Mouse (Mus musculus): ENCODE measurements around the gene Grid1.
A peak's percentile ranks its signal among the peaks of the same experiment; 100 is the strongest.

Grid1 gene

DNA sequence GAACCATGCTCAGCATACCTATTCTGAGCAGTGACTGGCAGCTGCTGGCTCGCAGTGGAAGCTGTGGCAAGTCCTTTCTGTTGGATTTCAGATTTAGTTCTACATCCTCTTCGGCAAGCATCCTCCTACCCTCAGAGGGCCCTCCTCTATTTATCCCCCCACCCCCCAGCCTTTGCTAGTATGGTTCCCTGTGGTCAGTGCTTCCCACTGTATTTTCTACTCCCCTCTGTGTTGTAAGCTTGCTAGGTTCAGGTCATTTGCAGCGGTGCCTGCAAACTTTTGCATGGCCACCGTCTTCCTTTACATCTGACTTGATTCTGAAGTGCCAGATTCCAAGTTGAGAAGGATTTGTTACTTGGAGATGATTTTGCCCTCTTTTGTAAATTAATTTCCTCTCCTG, 378.5 kb downstream of the Grid1 start:
- ATAC-seq (ENCODE audit: low TSS enrichment), result no peak

DNA sequence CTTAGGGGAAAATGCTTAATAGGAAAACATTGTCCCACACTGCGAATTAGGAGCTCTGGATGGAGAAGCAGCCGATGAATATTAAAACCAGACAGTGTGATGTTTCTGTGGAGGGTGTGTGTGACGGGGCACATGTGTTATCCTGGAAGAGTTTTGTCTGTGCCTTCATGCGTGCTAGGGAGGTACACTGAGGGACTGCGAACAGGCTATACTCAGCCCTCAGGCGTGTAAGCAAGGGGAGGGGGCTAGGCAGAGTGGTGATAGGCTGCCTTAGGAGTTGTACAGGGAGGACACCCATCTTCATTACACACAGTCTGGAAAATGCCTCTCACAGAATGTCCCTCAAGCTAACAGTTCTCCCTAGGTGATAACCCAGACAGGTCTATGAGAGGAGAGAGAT, 379.0 kb downstream of the Grid1 start:
- ATAC-seq (ENCODE audit: low TSS enrichment), result no peak

DNA sequence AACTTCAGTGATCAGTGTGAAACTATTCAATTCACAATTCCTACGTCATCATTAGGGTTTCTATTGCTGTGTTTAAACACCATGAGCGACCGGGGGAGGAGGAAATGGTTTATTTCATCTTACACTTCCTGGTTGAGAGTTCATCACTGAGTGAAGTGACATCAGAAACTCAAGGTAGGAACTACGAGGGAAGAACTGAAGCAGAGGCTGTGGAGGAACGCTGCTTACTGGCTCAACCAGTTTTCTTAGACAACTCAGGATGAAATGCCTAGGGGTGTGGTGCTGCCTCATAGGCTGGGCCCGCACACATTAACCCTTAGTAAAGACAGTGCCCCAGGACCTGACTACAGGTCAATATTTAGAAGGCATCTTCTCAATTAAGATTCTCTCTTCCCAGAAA, 389.5 kb downstream of the Grid1 start:
- no peak for ATAC-seq (ENCODE audit: low TSS enrichment)

DNA sequence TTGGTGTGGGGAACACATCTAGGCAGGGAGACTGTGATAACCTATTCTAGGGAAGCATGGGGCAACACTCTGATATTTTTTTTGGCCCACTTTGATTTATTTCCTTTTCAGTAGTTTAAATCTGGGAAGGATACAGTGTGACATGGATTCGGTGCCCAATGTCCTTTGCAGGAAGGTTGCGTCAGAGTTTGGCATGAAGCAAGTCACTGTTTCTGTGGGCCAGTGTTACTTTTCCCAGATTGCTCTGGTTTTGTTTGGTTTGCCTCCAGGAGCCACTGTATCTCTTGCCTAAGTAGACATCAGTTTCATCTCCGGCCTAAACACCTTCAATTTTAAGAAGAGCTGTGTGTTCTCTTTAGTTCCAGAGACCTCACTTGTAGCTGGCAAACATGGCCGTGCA, 399.1 kb downstream of the Grid1 start:
- ATAC-seq (ENCODE audit: low TSS enrichment), result no peak

DNA sequence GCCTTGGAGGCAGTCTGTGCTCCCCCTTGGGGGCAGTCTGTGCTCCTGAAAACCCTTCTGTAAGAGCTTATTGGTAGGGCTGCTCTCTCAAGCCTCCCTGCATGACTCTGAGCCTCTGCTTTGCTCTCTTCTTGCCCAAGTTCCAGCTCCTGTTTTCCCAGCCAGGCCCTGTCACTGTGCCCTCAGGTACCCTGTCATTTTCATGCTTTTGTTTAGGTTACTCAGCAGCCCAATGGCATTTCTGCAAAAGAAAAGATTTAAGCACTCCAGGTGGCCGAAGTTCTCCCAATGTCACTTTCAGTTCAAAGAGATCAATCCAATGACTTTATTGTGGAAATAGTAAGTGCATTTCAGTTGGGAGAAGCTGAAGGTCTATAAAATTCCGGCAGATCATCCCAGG, 402.3 kb downstream of the Grid1 start:
- no peak for ATAC-seq (ENCODE audit: low TSS enrichment)

DNA sequence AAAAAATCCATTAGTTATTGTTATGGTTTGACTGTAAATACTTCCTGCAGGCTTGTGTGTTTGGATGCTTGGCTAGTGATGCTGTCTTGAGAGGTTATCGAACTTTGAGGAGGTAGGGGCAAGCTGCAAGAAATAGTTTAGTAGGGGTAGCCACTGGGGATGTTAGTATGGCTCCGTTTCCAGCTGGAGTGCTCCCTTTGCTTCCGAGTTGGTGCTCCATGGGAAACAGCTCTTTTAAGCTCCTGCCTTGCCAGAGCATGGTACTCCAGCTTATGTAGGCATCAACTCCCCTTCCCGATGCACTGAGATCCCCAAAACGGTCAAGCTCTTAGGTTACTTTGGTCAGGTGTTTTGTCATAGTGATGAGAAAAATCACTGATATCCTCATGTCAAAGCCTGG, 407.7 kb downstream of the Grid1 start:
- ATAC-seq (ENCODE audit: low TSS enrichment), result no peak

DNA sequence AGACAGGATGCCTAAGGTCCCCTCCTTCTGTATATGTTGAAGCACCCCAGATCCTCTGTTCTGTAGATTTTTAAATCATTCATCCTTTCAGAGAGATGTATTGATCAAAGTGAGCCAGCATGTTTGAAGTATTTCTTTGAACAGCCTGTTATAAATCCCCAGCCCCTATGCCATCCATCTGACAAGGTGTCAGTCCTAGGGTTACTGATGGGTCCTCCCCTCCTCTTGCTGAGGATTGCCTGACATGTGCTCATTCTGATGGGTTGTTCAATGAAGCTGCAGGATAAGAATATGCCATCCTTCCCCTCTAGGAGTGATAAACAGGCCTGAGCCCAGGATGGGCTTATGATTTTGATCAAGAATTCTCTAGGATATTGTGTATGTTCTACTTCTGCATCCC, 411.5 kb downstream of the Grid1 start:
- no peak for ATAC-seq (ENCODE audit: low TSS enrichment)

DNA sequence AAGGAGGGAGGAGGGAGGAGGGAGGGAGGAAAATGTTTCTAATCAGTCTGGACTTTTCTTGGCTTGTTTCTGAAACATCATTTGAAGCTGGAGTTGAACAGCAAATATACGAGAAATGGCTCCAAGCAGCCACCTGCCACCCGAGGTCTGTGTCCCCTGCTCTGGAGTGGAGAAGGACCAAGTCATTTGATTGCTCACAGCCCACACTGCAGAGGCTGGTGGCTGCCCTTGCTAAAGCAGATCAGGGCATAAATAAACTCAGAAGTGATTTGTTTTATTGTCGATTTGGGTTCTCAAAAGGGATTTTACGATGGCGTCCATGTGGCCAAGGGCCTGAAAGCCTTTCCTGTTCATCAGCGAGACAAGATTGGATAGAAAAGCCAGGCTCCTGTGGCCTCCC, 423.0 kb downstream of the Grid1 start:
- ATAC-seq (ENCODE audit: low TSS enrichment), result no peak

DNA sequence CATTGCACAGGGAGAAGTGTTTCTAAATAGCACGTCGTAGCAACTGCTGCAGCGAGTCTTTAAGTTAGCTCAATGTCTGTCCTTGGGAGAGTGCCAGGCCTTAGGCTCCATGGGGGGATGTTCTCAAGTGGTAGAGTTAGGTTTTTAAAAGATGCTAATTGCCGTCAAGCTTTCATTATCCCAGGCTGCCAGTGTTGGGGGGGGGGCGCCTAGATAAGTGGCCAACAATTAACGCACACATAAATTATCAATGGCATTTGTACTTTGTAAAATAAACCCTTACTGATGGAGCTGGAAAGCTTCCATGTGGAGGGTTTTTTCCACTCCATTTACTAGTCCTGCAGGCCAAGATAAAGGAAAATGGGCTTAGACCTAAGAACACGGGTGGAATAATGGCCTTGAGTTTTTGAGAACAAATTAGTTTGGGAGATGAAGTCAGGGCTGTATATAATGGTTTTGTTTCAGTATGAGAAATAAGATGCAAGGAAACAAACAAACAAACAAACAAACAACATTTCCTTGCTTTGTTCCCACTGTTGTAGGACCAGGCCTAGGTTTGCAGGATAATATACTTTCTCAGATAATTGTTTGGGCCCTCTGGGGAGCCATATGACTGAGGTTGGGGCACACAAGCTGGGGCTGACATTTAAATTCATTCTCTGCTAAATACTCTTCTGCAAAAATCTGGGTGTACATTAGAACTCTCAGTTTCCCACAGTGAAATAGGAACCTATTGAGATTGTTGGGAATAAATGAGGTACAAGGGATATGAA, 425.1 kb downstream of the Grid1 start:
- ATAC-seq (ENCODE audit: low TSS enrichment), result no peak

DNA sequence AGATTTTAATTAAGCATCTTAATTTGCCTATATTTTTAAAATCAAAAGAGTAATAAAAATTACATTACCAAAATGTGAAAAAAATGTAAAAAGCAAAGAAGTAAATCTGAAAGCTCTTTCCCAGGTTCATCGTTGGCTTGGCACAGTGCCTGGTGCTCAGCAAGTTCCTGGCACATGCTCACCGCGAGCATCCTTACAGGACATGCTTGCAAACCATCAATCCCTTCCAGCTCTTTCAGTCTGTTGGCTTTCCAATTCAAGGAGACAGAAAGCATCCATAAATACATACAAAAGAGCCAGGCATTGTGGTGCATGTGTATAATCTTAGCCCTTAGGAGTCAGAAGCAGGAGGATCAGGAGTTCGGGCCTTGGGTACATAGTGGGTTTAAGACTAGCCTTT, 430.5 kb downstream of the Grid1 start:
- no peak for ATAC-seq (ENCODE audit: low TSS enrichment)

DNA sequence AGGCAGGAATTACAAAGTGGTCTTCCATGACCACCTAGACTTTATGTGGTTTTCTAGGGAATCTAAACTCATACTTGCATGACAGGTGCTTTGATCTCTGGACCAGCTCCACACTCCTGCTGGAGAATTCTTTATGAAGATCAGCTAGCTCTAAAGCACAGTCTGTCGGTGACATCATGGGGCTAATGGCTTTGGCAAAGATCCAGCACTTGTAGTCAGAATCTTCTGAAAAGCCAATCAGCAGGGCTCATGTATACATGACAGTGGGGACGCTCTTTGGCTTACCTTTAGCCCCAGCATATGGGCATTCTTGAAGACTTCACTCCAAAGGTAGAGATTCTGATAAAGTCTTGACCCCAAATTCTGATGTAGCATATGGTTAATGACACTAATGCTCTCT, 434.6 kb downstream of the Grid1 start:
- no peak for ATAC-seq (ENCODE audit: low TSS enrichment)

DNA sequence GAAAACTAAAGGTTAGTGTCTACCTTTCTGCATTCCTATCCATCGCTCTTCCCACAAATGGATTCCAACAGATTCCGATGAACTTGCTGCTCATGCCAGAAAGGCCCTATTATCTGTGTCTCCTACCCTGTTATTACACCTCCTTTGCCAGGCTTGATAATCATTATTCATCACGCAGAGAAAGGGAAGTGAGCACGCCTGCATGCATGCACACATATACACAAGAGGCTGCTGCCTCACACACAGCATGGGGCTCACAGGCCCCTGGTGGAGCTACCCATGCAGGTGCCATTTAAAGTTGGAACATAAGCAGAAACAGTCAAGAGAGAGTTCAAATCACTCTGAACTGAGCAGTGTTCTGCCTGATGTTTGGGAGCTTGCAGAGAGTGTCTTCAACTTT, 450.4 kb downstream of the Grid1 start:
- no peak for ATAC-seq (ENCODE audit: low TSS enrichment)

DNA sequence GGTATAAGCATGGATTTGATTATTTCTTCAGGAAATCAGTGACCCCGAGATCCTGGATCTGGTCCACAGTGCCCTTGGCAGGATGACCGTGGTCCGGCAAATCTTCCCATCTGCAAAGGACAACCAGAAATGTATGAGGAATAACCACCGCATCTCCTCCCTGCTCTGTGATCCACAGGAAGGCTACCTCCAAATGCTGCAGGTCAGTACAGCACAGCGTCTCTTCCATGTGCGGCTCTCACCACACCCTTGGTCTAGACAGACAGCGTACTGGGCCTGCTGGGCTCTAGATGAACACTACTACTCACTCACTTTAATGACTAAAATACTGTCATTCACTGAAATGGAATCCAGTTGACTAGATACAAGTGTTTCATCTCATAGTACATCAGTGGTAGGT, 489.3 kb downstream of the Grid1 start:
- ATAC-seq (ENCODE audit: low TSS enrichment), result no peak

DNA sequence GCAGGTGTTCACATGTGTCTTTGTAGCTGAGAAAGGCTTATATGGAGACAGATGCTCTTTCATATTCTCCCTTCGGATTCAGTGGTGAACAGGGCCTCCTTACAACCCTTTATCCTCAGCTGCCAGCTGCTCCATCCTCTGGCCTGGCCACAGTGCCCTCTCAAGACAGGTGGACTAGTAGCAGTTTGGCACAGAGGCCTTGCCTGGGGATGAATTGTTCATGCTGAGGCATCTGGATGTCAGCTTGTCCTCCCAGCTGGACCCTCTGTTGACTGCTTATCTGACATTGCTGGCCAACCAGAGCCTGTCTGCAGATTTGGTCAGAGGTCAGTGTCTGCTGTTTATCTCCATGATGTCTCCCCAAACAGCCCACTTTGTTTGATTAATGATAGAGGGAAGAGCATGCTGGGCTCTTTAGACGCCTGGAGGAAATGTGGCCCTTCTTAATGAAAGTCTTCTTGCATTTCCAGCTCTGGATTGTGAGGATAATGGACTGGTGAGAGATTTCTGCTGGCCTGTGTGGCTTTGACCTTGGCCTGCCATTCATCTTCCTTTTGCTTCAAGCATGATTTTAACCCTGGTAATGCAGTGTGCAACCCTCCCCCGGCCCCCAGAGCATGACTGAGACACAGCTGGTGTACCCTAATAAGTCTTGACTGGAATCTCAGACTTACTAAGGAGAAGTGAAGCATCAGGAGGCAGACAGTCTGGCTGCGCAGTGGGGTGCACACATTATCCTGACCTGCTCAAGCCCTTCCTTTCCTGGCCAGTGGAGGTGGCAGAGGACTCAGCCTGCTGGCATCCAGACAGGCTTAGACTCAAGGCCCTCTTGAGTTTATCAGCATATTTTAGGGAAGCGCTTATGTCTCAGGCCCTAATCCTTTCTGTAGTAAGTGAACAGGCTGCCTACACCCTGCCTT, 493.7 kb downstream of the Grid1 start:
- no peak for ATAC-seq (ENCODE audit: low TSS enrichment)

DNA sequence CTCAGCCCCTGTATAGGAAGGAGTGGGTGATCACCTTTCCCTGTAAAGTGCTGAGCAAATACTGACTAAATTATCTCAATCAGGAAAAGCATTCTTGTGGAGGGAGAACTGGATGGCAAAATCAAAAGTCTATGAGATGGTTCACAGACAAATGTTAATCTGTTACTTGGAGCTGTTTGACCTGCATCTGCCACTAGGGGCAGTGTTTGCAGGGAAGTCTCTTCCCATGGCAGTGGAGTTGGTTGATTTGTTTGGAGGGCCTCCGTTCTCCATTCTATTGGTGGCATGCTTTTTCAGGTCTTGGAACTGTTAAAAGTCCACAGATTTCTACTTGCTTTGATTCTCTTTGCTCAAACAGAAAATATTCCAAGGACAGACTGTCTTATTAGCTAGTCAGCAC, 506.4 kb downstream of the Grid1 start:
- ATAC-seq (ENCODE audit: low TSS enrichment), result no peak

DNA sequence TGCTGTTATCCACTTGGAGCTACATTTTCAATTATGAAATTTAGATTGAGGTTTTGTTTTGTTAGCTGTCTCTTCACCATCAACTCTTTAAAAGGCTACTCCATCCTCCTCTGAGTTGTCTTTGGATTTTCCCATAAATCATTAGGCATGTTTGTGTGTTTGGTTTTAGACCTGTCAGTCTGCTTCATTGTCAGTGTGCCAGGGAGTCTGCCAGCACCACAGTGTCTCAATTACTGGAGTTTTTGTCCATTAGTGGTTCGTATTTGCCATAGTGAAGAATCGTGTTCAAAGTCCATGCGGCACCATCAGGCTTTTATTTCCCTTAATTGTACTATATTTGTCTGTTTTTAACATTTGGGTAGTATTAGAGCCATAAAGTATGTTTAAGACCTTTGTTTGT, 516.7 kb downstream of the Grid1 start:
- ATAC-seq (ENCODE audit: low TSS enrichment), result no peak

DNA sequence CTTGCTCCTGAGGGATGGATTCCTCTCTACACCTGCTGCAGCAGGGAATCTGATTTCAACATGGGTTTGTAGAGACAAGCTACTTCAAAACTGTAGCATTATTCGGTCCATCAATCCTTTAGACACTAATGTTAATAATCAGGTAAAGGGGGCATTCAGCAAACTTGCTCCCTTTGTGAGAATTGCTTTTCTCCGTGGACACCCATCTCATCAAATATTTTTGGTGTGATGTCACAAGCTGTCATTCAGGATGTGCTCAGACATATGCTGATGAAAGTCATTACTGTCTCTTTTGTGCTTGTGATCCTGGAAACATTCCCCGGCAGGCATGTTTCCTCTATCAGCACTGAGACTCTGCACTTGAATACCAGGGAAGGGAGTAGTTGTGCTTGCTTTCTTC, 536.1 kb downstream of the Grid1 start:
- ATAC-seq (ENCODE audit: low TSS enrichment), result no peak

DNA sequence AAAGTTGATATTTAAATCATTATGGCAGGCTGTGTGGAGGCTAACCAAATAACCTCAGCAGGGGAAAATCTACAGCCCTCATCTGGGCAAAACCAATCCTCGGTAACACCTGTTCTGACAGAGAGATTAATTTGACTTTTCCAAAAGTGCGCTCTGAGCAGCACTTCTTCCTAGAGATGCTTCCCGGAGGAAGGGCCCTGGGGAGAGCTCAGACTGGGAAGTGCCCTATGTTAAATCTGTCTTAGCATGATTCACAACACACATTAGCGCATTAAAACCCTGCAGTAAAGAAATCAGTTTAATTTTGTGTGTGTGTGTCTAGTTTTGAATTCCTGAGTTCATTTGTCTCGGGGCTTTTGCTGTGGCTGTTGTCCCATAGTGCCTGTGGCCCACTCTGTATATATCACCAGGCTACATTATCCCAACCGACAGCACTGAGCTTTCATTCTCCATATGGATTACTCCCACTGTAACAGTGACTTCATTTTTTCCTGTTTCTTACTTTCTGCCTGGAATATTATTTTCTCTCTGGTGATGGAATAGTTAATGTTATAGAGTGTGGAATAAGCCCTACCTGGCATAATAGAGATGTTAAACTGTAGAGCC, 536.7 kb downstream of the Grid1 start:
- no peak for ATAC-seq (ENCODE audit: low TSS enrichment)

DNA sequence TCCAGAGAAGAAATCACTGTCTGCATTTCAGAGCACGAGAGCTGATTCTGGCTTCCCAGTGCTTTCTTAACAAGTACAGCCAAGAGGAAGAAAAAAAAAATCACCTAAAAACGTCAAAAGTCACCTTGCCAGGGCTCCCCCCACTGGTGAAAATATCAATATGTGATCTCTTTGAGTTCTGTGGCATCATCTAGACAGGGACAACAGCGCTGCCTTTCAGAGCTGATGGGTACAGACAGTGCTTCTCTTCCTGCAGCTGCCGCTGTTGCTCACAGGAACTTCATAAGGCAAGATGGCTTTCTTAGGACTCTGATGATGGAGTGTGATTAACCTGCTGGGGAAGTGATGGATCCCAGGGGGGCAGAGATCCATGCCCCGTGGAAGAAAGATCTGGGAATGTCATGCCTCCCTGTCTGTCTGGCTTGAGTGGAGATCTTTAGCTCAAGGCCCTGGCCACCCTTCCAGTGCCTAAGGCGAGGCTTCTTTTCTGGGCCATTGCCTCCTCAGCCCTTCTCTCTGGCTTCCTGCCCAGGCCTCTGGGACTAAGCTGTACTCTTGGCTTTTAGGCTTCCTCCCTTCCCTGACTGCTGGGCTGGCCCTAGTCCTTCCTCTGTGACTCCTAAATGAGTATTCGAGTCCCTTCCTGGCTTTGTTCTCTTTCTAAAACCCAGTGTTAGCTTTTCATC, 538.4 kb downstream of the Grid1 start:
- ATAC-seq (ENCODE audit: low TSS enrichment), result peak; percentile 83

DNA sequence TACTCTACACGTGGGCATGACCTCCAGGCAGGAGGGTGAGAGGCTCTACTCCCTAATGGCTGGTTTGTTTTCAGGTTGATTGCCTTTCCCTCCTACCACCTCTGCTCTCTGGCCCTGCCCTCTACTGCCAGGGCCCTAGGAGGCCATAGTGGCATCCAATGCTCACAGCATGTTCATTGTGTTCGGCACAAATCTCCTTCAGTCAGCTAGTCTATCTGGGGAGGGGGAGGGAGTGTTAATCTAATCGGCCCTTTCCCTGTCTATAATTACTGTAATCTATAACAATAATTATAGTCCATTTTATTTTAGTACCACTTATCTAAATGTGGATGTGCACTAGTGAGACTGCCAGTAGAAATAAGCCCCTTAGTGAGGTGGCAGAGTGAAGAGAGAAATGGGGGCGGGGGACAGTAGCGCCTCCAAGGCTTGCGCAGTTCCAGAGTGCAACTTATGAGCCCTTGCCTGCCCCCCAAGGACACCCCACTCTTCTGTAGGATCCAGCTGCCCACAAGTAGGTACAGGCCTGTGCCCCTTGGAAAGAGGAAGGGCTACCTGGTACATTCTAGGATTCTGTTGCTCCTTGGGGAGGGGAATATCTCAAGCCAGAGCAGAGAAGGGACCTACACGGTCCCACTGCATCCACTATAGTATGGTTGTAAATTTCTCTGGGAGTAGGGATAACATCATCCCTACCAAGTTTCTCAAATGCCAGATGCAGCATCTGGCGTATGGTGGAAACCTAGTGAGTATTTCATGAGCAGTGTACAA, 545.5 kb downstream of the Grid1 start:
- ATAC-seq (ENCODE audit: low TSS enrichment), result peak; percentile 55

DNA sequence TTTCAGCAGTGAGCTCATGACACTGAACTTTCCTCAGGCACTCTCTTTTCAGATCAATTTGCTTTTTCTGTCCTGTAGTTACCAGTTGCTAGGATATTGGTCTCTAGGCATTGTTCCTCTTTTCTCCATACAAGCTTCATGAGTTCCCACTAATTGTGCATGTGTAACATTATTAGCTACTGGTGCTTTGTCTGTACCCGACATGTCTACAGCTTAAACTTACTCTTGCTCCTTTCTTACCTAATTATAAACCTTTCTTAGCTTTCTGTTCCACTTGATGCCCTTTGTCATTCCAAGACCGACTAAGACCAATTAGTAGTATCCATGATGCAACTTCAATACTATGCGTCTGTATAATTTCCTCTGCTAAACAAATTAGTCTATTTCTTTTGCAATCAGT, 554.5 kb downstream of the Grid1 start:
- no peak for ATAC-seq (ENCODE audit: low TSS enrichment)

All from frontal cortex, adult (tissue).